Mouse (Mus musculus): ENCODE results near the gene Ephb4. TPM values are rescaled to one million over a fixed set of nuclear protein-coding genes. Genes with fewer than 3 reads are reported as not detected.

Gene Ephb4
- polyA plus RNA-seq, 1 experiment from 2014 or later, result 6.8 TPM

DNA sequence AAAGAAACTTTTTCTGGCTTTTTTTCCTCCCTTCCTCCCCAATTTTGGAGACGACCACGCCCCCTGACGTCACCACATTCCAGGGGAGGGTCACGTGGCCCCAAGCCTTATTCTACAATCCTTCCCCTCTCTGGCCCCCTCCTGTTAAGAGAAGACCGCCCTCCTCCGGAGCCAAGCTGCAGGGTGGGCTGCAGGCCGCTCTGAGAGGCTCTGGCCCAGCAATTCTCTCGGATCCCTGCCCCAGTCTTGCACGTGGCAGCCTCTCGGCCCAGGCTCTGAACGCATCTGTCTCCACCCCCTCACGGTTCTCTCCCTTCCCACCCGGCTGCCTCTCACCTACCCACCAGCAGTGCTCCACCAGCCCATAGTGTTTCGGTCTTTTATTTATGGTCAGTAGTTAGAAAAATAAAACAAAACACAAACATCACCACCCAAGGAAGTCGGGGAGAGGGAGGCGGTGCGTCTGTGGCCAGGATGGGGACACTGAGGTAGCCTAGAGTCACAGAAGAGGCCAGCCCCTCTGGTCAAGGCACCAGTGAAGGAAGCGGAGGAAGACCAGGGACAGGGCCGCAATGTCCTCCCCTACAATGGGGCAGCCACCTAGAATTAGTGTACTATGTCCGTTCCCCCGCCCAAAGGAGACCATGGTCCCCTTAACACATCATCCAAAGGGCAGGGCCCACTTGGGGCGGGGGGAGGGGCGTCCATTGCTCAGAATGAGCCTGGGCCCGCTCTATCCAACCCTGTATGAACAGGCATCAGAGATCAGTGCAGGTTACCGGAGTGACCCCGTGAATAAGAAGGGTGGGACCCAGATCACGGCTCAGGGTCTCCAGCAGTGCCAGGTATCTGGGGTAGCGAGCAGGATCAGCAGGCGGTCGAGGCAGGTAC, 35.5 kb upstream of the Ephb4 start, which contains the start of gene Trip6:
TSS of gene Trip6 (minus strand) at position 212 of the 891 bp plus-strand sequence.
- Histone ChIP-seq H3K4me1 (peaks cover 21% of the 10 kb centered on the region), H3K9me3 (no peaks in the 10 kb centered on the region), H3K4me3 (peak within 1 kb of the TSS; percentile 36), H3K27me3 (replicated peaks) (no peaks in the 10 kb centered on the region), H3K4me2 (peak within 1 kb of the TSS; percentile 52), H3K36me3 (replicated peaks) (peaks cover 7% of the 10 kb centered on the region), H3K27ac (peak within 1 kb of the TSS; percentile 65), H3K9ac (peak within 1 kb of the TSS; percentile 48)
- peak; percentile 79 for ATAC-seq (replicated peaks)
- 15% methylated on average over 30 of the region's 30 CpGs for WGBS

DNA sequence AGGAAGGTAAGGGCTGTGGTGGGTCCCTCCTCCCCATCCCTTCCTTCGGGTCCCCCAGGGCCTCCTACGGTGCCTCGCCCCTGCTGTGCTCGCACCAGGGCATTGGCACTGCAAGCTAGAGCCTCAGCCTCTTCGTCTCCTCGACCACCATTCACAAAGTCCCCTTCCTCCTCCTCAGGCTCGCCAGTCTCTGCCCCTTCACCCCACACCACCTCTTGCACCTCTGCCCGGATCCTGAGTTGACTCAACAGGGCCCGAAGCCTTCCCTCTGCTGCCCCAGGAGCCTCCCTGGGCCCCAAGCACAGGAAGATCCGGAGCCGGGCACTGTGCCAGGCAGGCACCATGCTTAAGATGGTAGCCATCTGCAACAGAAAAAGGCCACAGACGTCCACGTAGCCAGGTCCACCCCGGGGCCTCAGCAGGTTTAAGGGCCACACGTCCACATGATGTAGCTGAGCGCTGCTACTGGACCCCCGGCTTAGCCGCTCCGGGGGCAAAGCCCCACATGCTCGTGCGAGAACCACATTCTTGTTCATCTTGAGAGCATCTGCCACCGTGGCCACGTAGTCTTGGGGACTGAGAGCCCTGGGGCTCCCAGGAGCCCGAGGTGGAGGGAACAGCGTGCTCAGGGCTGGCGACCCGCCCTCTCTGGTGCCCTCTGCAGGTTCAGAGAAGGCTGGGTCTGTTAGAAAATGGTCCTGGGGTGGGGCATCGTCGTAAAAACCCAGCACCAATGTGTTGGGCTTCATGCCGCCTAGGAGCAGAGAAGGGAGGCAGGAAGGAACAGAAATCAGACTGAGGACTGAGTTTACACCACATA, 34.6 kb upstream of the Ephb4 start:
- no peak for ATAC-seq (replicated peaks)
- H3K27me3 ChIP-seq (replicated peaks), result no peaks in the 10 kb centered on the region
- peaks cover 21% of the 10 kb centered on the region for H3K4me1 ChIP-seq
- H3K27ac ChIP-seq, result no peak overlapping the region
- 0 out of 2 replicates have a peak overlapping the region, but pooled peaks have one; percentile 52 for H3K4me2 ChIP-seq
- H3K4me3 ChIP-seq, result no peak overlapping the region
- 33% methylated on average over 30 of the region's 30 CpGs for WGBS
- H3K9ac ChIP-seq, result no peak overlapping the region
- H3K36me3 ChIP-seq (replicated peaks), result peaks cover 7% of the 10 kb centered on the region
- no peaks in the 10 kb centered on the region for H3K9me3 ChIP-seq

DNA sequence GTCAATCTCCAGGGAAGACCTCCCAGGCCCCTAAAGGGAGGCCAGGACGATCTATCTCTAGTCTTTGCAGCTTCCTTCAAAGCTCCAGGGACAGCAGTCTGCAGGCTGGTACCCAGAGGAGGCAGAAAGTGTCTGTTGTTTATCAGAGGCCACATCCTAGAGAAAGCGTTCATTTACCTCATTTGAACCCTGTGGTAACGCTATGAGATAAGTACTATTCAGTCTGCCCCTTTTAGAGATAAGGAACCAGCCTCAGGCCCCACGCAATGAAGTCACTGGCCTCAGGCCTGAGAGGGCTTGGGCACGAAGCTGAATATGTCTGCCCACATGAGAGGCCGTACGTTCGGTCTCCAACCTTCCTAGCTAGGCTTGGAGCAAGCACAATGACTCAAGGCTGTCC, 32.5 kb upstream of the Ephb4 start:
- peaks cover 21% of the 10 kb centered on the region for H3K4me1 ChIP-seq
- H3K9ac ChIP-seq, result no peak overlapping the region
- ATAC-seq (replicated peaks), result no peak
- no peak overlapping the region for H3K4me2 ChIP-seq
- H3K36me3 ChIP-seq (replicated peaks), result peaks cover 15% of the 10 kb centered on the region
- no peak overlapping the region for H3K4me3 ChIP-seq
- 88% methylated on average over 8 of the region's 8 CpGs for WGBS
- H3K9me3 ChIP-seq, result no peaks in the 10 kb centered on the region
- no peak overlapping the region for H3K27ac ChIP-seq
- H3K27me3 ChIP-seq (replicated peaks), result no peaks in the 10 kb centered on the region

DNA sequence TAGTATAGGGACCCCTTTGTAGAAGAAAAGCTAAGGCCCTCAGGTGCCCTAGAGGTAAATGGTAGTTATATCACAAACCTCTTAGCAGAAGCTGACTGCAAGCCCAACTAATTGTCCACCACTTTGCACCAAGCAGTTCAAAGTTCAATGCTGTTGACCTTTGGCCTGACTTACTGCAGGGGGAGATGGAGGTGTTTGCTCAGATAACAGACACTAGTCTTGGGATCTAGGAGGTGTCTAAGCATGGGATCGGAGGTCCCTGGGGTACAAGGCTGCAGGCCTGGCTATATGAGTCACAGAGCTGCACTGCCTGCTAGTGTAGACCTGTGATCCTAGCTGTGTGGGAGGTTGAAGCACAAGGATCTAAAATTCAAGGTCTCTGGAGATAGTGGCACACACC, 31.3 kb upstream of the Ephb4 start:
- Histone ChIP-seq H3K27ac (no peak overlapping the region), H3K4me2 (no peak overlapping the region), H3K4me3 (no peak overlapping the region), H3K36me3 (replicated peaks) (peaks cover 15% of the 10 kb centered on the region), H3K27me3 (replicated peaks) (no peaks in the 10 kb centered on the region), H3K9ac (no peak overlapping the region), H3K9me3 (no peaks in the 10 kb centered on the region), H3K4me1 (peaks cover 18% of the 10 kb centered on the region)
- WGBS, result 97% methylated on average over 1 of the region's 1 CpGs
- ATAC-seq (replicated peaks), result no peak

DNA sequence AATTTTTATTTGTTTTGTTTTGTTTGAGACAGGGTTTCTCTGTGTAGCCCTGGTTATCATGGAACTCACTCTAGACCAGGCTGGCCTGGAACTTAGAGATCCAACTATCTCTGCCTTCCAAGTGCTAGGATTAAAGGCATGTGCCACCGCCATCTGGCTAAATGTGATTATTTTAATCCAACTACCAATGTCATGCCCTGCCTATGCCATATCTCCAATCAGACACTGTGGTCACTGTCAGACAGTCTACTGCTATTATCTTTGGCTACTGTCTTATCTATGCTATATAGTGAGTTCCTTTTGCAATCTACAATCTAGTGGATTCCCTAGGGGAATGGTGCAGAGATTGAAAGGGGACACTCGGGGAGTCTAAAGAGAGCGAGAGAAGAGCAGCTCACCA, 28.9 kb upstream of the Ephb4 start:
- 87% methylated on average over 3 of the region's 3 CpGs for WGBS
- H3K27me3 ChIP-seq (replicated peaks), result no peaks in the 10 kb centered on the region
- no peaks in the 10 kb centered on the region for H3K4me1 ChIP-seq
- H3K36me3 ChIP-seq (replicated peaks), result peaks cover 21% of the 10 kb centered on the region
- H3K4me2 ChIP-seq, result no peak overlapping the region
- H3K9me3 ChIP-seq, result no peaks in the 10 kb centered on the region
- no peak for ATAC-seq (replicated peaks)
- H3K9ac ChIP-seq, result no peak overlapping the region
- H3K4me3 ChIP-seq, result no peak overlapping the region
- no peak overlapping the region for H3K27ac ChIP-seq

DNA sequence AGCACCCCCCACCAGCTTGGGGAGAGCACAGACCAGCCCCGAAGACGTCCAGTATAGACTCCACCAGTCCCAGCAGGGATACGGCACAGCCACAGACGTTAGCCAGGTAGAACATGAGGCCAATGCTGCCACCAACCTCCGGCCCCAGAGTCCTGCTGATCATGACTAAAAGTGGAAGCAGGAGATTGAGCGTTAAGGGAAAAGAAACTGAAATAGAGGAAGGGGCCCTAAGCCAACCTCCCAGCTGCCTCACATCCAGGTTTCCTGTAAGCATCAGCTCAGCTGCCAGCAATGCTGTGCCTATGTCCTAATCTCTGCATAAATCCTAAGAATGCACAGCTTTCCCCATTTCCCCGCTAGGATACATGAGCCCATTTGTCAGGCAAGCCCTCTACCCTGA, 19.0 kb upstream of the Ephb4 start:
- Histone ChIP-seq H3K27me3 (replicated peaks) (no peaks in the 10 kb centered on the region), H3K4me1 (peaks cover 15% of the 10 kb centered on the region), H3K36me3 (replicated peaks) (peaks cover 8% of the 10 kb centered on the region; the same call in 1 of the 2 replicates), H3K27ac (no peak overlapping the region), H3K4me2 (no peak overlapping the region), H3K4me3 (no peak overlapping the region), H3K9me3 (no peaks in the 10 kb centered on the region), H3K9ac (no peak overlapping the region)
- no peak for ATAC-seq (replicated peaks)
- WGBS, result 89% methylated on average over 7 of the region's 7 CpGs

DNA sequence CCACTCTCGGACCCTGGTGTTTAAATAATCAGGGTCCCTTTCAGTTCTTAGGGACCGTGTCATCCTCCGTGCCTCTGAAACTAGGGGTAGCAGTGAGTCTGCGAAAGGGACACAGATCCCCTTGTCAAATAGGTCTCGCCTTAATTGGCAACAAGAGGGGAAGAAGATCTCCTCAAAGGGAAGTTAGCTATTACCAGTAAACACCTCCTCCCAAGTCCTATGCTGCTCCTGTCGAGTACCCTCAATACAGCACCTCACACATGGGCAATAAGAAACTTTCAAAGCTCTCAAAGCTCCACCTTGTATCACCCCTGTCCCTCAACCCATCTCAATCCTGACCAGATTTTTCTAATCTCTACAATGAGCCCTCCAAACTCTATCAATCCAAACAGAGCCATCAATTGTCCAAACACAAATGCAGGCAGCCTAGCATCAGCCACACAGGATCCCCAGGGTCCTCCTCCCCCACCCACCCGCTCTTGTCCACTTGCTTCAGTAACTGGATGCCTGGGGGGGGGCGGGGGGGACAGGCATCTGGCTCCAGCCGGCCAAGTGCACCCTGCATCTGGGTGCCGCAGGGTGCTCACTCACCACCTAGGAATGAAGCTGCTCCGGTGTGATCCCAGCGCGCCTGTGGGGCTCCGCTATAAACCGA, 16.9 kb upstream of the Ephb4 start:
- H3K4me1 ChIP-seq, result peaks cover 19% of the 10 kb centered on the region
- H3K36me3 ChIP-seq (replicated peaks), result 0 out of 2 replicates have a peak, but pooled peaks cover 4% of the 10 kb centered on the region
- ATAC-seq (replicated peaks), result no peak; the same call in 1 of the 2 replicates
- peak overlapping the region; percentile 77 for H3K4me3 ChIP-seq
- no peaks in the 10 kb centered on the region for H3K27me3 ChIP-seq (replicated peaks)
- H3K27ac ChIP-seq, result peak overlapping the region; percentile 82
- H3K4me2 ChIP-seq, result peak overlapping the region; percentile 91
- H3K9ac ChIP-seq, result peak overlapping the region; percentile 88
- 15% methylated on average over 15 of the region's 15 CpGs for WGBS
- H3K9me3 ChIP-seq, result no peaks in the 10 kb centered on the region

DNA sequence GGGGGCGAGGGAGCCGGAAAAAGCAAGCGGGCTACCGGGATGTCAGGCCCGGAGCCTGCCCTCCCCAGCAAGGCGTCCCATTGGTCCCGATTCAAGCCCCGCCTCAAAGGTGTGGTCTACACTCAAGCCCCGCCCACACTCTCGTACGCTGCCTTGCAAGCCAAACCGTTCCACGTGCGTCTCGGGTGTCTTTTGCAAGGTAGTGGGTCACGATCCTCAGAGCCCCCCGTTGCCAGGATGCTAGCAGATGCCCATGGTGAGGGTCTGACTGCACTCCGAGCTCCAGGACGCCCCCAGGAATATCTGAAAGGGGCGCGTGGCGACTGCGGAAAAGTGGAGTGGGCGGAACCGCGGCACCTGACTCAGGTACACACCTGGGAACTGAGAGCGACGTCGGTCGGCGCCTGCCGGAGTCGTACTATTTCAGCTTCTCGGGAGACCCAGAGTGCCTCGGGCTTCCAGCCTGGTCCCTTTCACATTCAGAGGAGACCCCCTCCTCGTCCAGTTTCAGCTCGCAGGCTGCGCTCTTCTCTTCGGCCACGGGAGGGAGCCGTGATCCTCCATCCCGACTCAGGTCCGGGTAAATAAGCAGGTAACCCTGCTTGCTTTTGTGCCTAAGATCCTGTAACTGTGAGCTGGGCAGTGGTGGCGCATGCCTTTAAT, 16.3 kb upstream of the Ephb4 start, which contains the start of gene Slc12a9:
TSS of gene Slc12a9 (minus strand) at position 86 of the 663 bp plus-strand sequence.
- Histone ChIP-seq H3K9me3 (no peaks in the 10 kb centered on the region), H3K36me3 (replicated peaks) (0 out of 2 replicates have a peak, but pooled peaks cover 4% of the 10 kb centered on the region), H3K27ac (peak within 1 kb of the TSS; percentile 82), H3K27me3 (replicated peaks) (no peaks in the 10 kb centered on the region), H3K9ac (peak within 1 kb of the TSS; percentile 88), H3K4me3 (peak within 1 kb of the TSS; percentile 77), H3K4me1 (peaks cover 21% of the 10 kb centered on the region), H3K4me2 (peak within 1 kb of the TSS; percentile 91)
- under 1% methylated on average over 44 of the region's 44 CpGs for WGBS
- peak; percentile 93 for ATAC-seq (replicated peaks)

DNA sequence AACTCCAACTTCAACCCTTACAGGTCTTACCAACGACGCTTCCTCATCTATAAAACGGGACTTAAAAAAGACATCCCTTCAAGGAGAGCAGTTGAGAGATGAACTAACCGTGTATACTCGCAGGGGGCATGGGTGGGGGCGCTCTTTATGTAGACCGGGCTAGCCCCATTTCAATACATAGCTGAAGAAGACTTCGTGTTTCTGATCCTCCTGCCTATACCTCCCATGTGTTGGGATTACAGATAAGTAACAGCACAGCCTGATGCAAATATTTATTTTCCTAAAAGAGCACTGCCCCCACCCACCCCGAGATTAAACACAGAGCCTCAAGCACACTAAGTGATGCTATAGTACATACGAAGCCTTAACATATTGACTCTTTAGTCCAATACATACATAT, 15.6 kb upstream of the Ephb4 start:
- Histone ChIP-seq H3K36me3 (replicated peaks) (0 out of 2 replicates have a peak, but pooled peaks cover 4% of the 10 kb centered on the region), H3K4me1 (peaks cover 28% of the 10 kb centered on the region), H3K9me3 (no peaks in the 10 kb centered on the region), H3K27me3 (replicated peaks) (no peaks in the 10 kb centered on the region), H3K4me3 (peak overlapping the region; percentile 77), H3K9ac (no peak overlapping the region), H3K4me2 (peak overlapping the region; percentile 91; the same call in 1 of the 2 replicates), H3K27ac (peak overlapping the region; percentile 82; the same call in 1 of the 2 replicates)
- 54% methylated on average over 10 of the region's 10 CpGs for WGBS
- no peak for ATAC-seq (replicated peaks)

DNA sequence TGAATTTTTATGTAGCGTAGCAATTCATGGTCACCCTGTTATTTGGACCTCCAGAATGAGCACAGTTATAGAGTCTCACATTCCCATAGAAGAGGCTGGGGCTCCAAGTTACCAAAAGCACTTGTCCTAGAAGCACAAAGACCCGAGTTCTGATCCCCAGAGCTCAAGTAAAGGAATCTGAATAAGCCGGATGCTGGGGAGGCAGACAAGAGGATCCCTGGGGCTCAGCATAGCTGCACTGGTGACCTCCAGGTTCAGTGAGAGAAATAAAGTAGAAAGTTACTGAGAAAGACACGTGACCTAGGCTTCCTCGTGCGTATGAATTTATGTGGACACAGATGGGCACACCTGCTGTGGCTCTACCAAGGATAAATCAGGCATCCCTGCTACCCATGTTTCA, 14.8 kb upstream of the Ephb4 start:
- Histone ChIP-seq H3K4me2 (no peak overlapping the region), H3K4me1 (peaks cover 34% of the 10 kb centered on the region), H3K4me3 (no peak overlapping the region), H3K9me3 (no peaks in the 10 kb centered on the region), H3K9ac (no peak overlapping the region), H3K27ac (no peak overlapping the region), H3K27me3 (replicated peaks) (no peaks in the 10 kb centered on the region), H3K36me3 (replicated peaks) (0 out of 2 replicates have a peak, but pooled peaks cover under 1% of the 10 kb centered on the region)
- ATAC-seq (replicated peaks), result no peak
- 62% methylated on average over 6 of the region's 6 CpGs for WGBS

DNA sequence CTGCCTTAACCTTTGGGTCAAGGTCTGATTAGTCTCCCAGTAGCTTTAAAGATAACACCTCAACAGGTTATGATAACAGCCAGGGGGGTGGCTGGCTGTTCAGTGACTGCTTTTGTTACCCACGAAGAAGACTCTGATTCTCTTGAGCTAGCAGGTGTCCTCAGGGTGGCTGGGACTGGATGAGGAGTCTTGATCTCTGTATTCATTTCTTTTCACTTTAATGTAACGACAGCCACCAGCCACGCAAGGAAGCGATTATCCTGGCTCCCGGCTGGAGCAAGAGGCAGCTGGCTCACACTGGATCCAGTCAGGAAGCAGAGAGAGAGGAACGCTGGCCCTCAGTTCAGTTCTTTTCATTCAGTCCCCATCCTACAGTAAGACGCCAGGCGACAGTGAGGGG, 12.7 kb upstream of the Ephb4 start:
- Histone ChIP-seq H3K9me3 (no peaks in the 10 kb centered on the region), H3K4me3 (no peak overlapping the region), H3K27ac (no peak overlapping the region), H3K4me1 (peaks cover 30% of the 10 kb centered on the region), H3K9ac (no peak overlapping the region), H3K4me2 (no peak overlapping the region), H3K27me3 (replicated peaks) (no peaks in the 10 kb centered on the region), H3K36me3 (replicated peaks) (no peaks in the 10 kb centered on the region)
- ATAC-seq (replicated peaks), result no peak
- WGBS, result 54% methylated on average over 8 of the region's 8 CpGs
